Mouse (Mus musculus): ENCODE measurements around the gene Hsd17b2. TPM values are rescaled to one million over a fixed set of nuclear protein-coding genes. Genes with fewer than 3 reads are reported as not detected.

Hsd17b2 gene
- total RNA-seq (2021) = not detected
- polyA plus RNA-seq (2012; rRNA removed) = not detected in 2 replicates
- long read RNA-seq = 0 reads

- intact Hi-C loops (cut with DNase I) = no loop called here
- WGBS = 50% methylated on average over 13 of the region's 13 CpGs
- DNase-seq = no peak
- H3K79me2 ChIP-seq (replicated peaks; ENCODE audit: control insufficient read depth, insufficient read depth, low read length) = no peaks in the 10 kb centered on the region
- no peaks in the 10 kb centered on the region for H3K36me3 ChIP-seq (ENCODE audit: control insufficient read depth, insufficient read depth, low read length)
- no peak within 1 kb of the TSS for H3K9ac ChIP-seq (ENCODE audit: low read depth, low read length)
- H3K4me3 ChIP-seq = no peak within 1 kb of the TSS
- no peaks in the 10 kb centered on the region for H3K27me3 ChIP-seq (ENCODE audit: control insufficient read depth, insufficient read depth, low read length)
- H3K4me1 ChIP-seq (ENCODE audit: control insufficient read depth, insufficient read depth, low read length) = no peaks in the 10 kb centered on the region
- TF ChIP-seq POLR2A (IDR thresholded peaks at IDR 0.05; ENCODE audit: insufficient read depth, low read depth, low read length) = no peak
- TF ChIP-seq CTCF (IDR thresholded peaks at IDR 0.05) = no peak
- no peak for TF ChIP-seq EP300 (IDR thresholded peaks at IDR 0.05; ENCODE audit: insufficient read depth, low read depth, low read length)
- no peak within 1 kb of the TSS for H3K27ac ChIP-seq
These were observed at the start of gene Hsd17b2 for GRCm38 (mm10) chr8:117701859-117702258. Gene Hsd17b2, plus strand, starts transcription at chr8:117701904.

GRCm38 (mm10) chr8:117652318-117652717, 49.4 kb upstream of the Hsd17b2 start:
- no peak for DNase-seq
- TF ChIP-seq POLR2A (IDR thresholded peaks at IDR 0.05; ENCODE audit: insufficient read depth, low read depth, low read length) (no peak), CTCF (IDR thresholded peaks at IDR 0.05) (no peak), EP300 (IDR thresholded peaks at IDR 0.05; ENCODE audit: insufficient read depth, low read depth, low read length) (no peak)
- Histone ChIP-seq H3K27ac (no peak overlapping the region), H3K4me1 (ENCODE audit: control insufficient read depth, insufficient read depth, low read length) (no peaks in the 10 kb centered on the region), H3K4me3 (no peak overlapping the region), H3K9ac (ENCODE audit: low read depth, low read length) (no peak overlapping the region), H3K36me3 (ENCODE audit: control insufficient read depth, insufficient read depth, low read length) (no peaks in the 10 kb centered on the region), H3K27me3 (ENCODE audit: control insufficient read depth, insufficient read depth, low read length) (no peaks in the 10 kb centered on the region), H3K79me2 (replicated peaks; ENCODE audit: control insufficient read depth, insufficient read depth, low read length) (no peaks in the 10 kb centered on the region)
- intact Hi-C loops (cut with DNase I) = no loop called here
- WGBS = 97% methylated on average over 1 of the region's 1 CpGs

- H3K4me1 ChIP-seq (ENCODE audit: control insufficient read depth, insufficient read depth, low read length) = no peaks in the 10 kb centered on the region
- H3K27ac ChIP-seq = no peak overlapping the region
- intact Hi-C loops (cut with DNase I) = loop anchor here (2.0 kb wide), 1 partner anchor 74 kb away; no protein-coding TSS in a partner anchor
- TF ChIP-seq POLR2A (IDR thresholded peaks at IDR 0.05; ENCODE audit: insufficient read depth, low read depth, low read length) (no peak), EP300 (IDR thresholded peaks at IDR 0.05; ENCODE audit: insufficient read depth, low read depth, low read length) (no peak), CTCF (IDR thresholded peaks at IDR 0.05) (peak; percentile 14; the same call in 1 of the 2 replicates)
- no peak overlapping the region for H3K4me3 ChIP-seq
- 68% methylated on average over 7 of the region's 7 CpGs for WGBS
- no peaks in the 10 kb centered on the region for H3K79me2 ChIP-seq (replicated peaks; ENCODE audit: control insufficient read depth, insufficient read depth, low read length)
- no peak for DNase-seq
- H3K36me3 ChIP-seq (ENCODE audit: control insufficient read depth, insufficient read depth, low read length) = no peaks in the 10 kb centered on the region
- H3K9ac ChIP-seq (ENCODE audit: low read depth, low read length) = no peak overlapping the region
- no peaks in the 10 kb centered on the region for H3K27me3 ChIP-seq (ENCODE audit: control insufficient read depth, insufficient read depth, low read length)
These were observed 42.7 kb upstream of the Hsd17b2 start for GRCm38 (mm10) chr8:117658990-117659389.

- WGBS = 18% methylated on average over 11 of the region's 11 CpGs
- intact Hi-C loops (cut with DNase I) = no loop called here
- no peak overlapping the region for H3K27ac ChIP-seq
- no peaks in the 10 kb centered on the region for H3K79me2 ChIP-seq (replicated peaks; ENCODE audit: control insufficient read depth, insufficient read depth, low read length)
- no peaks in the 10 kb centered on the region for H3K27me3 ChIP-seq (ENCODE audit: control insufficient read depth, insufficient read depth, low read length)
- H3K36me3 ChIP-seq (ENCODE audit: control insufficient read depth, insufficient read depth, low read length) = no peaks in the 10 kb centered on the region
- H3K4me1 ChIP-seq (ENCODE audit: control insufficient read depth, insufficient read depth, low read length) = no peaks in the 10 kb centered on the region
- DNase-seq = peak in 1 of 2 experiments; percentile 18
- no peak overlapping the region for H3K4me3 ChIP-seq
- TF ChIP-seq EP300 (IDR thresholded peaks at IDR 0.05; ENCODE audit: insufficient read depth, low read depth, low read length) (no peak), CTCF (IDR thresholded peaks at IDR 0.05) (no peak), POLR2A (IDR thresholded peaks at IDR 0.05; ENCODE audit: insufficient read depth, low read depth, low read length) (no peak)
- H3K9ac ChIP-seq (ENCODE audit: low read depth, low read length) = no peak overlapping the region
These were observed 41.2 kb upstream of the Hsd17b2 start for GRCm38 (mm10) chr8:117660358-117661031.

GRCm38 (mm10) chr8:117667349-117668124, 34.2 kb upstream of the Hsd17b2 start:
- intact Hi-C loops (cut with DNase I) = no loop called here
- Histone ChIP-seq H3K79me2 (replicated peaks; ENCODE audit: control insufficient read depth, insufficient read depth, low read length) (no peaks in the 10 kb centered on the region), H3K36me3 (ENCODE audit: control insufficient read depth, insufficient read depth, low read length) (no peaks in the 10 kb centered on the region), H3K9ac (ENCODE audit: low read depth, low read length) (no peak overlapping the region), H3K27ac (no peak overlapping the region), H3K4me3 (no peak overlapping the region), H3K4me1 (ENCODE audit: control insufficient read depth, insufficient read depth, low read length) (no peaks in the 10 kb centered on the region), H3K27me3 (ENCODE audit: control insufficient read depth, insufficient read depth, low read length) (no peaks in the 10 kb centered on the region)
- no peak for TF ChIP-seq CTCF (IDR thresholded peaks at IDR 0.05)
- no peak for TF ChIP-seq POLR2A (IDR thresholded peaks at IDR 0.05; ENCODE audit: insufficient read depth, low read depth, low read length)
- no peak for TF ChIP-seq EP300 (IDR thresholded peaks at IDR 0.05; ENCODE audit: insufficient read depth, low read depth, low read length)
- WGBS = 68% methylated on average over 13 of the region's 13 CpGs
- DNase-seq = no peak

- TF ChIP-seq CTCF (IDR thresholded peaks at IDR 0.05) (no peak), POLR2A (IDR thresholded peaks at IDR 0.05; ENCODE audit: insufficient read depth, low read depth, low read length) (no peak), EP300 (IDR thresholded peaks at IDR 0.05; ENCODE audit: insufficient read depth, low read depth, low read length) (no peak)
- Histone ChIP-seq H3K79me2 (replicated peaks; ENCODE audit: control insufficient read depth, insufficient read depth, low read length) (no peaks in the 10 kb centered on the region), H3K9ac (ENCODE audit: low read depth, low read length) (no peak overlapping the region), H3K4me1 (ENCODE audit: control insufficient read depth, insufficient read depth, low read length) (no peaks in the 10 kb centered on the region), H3K36me3 (ENCODE audit: control insufficient read depth, insufficient read depth, low read length) (no peaks in the 10 kb centered on the region), H3K27me3 (ENCODE audit: control insufficient read depth, insufficient read depth, low read length) (no peaks in the 10 kb centered on the region), H3K4me3 (no peak overlapping the region), H3K27ac (no peak overlapping the region)
- no peak for DNase-seq
- 42% methylated on average over 11 of the region's 11 CpGs for WGBS
- intact Hi-C loops (cut with DNase I) = no loop called here
These were observed 31.2 kb upstream of the Hsd17b2 start for GRCm38 (mm10) chr8:117670461-117670860.
